Mouse (Mus musculus) gastrocnemius, postnatal 25 days (tissue): ENCODE measurements around the gene Anp32b. TPM values are rescaled to one million over a fixed set of nuclear protein-coding genes. Genes with fewer than 3 reads are reported as not detected.

Experiments used
- DNase-seq: peaks from one replicate; pipeline ENCODE4 v3.0.0; 2022
- total RNA-seq, 2 experiments: library from RNA; stranded (reverse); gene quantifications; 1 replicate in 1 of 2; 2 replicates in 1 of 2; pipeline ENCODE4 v1.2.3; 2021

Gene Anp32b
- total RNA-seq, 2 experiments from 2014 or later, result 54.1 to 59.9 TPM

DNA sequence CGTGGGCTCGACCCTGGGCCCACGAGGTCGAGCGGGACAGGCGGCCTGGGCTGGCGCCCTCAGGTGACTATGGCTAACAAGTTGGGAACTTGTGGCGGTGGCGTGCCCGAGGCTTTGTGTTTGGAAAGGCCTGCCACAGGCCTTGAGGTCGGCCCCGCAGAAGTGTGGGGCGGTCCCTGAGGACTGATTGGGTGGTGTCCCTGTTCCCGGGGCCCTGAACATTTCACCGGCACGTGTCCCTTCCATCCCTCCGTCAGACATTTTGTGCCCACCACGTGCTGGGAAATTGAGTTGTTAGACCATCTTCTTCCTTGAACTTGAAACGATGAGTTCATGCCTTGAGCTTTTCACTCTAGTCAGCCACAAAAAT, 1.8 kb downstream of the Anp32b start:
- DNase-seq, result no peak

DNA sequence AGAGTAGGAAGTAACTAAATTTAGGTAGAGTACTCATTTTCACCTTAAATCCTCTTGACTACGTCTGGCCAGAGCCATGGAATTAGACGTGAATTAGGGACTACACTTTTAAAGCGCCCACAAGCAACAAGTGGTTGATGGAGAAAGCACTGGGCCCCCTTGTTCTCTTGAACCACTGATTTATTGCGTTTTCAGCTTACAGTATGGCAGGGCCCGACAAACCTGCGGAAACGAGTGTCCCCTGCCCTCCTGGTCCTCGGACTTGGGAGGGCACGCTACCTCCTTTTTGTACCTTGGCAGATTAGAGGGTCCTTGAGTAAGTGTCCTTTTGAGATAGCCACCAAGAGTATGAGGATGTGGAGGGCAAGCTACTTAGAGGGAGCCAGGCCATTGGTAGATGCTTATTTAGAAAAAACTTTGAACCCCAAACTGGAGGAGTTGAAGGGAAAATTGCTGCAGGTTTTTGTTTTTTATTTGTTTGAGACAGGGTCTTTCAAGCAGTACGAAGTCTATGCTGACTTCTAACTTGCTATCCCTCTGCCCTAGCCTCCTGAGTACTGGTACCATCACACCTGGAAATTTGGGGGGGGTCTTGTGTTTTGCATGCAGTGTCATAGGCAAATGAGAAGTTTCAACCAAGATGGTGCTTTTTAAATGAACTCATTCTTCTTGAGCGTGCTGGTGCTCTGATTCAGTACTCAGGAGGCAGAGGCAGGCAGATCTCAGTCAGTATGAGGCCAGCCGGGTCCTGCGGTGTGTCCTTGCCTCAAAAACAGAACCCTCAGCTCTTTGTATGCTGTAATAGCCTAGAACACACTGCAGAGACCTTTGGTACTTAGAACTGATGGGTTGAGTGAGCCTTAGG, 2.4 kb downstream of the Anp32b start:
- DNase-seq, result no peak

DNA sequence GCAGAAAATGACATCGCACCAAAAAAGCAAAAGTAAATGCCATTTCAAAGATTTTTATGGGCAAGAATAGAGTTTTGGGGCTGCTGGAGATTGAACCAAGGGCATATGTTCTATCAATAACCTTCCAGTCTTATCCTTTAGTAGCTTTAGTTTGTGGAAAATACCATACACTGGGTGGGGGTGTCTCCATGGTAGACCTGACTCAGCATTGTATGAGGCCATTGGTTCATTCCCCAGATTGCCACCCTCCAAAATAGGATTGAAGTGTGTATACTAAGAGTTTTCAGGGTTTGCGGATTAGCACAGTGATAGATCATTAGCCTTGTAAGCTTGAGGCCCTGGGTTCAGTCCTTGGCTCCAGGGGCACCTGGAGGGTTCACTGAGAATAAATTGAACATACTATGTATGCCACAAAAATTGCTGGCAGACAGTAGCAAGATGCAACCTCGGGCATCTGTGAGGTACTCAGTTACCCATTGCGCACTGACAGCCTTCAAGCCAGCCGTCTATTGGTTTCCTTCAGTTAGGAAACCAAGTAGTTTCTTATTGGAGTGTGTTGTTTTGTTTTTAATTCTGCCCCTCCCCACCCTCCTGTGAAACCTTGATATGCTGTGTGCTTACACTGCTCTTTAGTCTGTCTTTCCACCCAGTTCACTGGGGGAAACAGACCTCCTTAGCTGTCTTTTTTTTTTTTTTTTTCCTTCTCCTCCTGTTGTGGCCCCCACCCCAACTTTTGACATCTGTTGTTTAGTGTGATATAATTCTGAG, 3.6 kb downstream of the Anp32b start:
- DNase-seq, result no peak

DNA sequence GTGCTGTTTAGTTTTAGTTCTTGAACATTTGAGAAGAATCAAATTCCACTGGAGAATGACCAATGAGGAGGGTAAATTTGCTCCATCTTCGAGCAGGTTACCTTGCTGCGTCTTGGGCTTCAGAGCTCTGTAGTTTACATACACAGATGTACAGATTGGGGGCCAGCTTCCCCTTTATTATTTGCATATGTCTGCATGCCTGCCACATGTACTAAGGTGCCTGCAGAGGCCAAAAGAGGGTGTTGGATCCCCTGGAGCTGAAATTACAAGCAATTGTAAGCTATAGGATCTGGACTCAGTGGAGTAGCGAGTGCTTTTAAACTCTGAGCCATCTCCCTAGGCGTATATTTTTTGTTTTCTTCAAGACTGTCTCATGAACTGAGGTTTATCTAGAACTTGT, 6.1 kb downstream of the Anp32b start:
- DNase-seq, result no peak

DNA sequence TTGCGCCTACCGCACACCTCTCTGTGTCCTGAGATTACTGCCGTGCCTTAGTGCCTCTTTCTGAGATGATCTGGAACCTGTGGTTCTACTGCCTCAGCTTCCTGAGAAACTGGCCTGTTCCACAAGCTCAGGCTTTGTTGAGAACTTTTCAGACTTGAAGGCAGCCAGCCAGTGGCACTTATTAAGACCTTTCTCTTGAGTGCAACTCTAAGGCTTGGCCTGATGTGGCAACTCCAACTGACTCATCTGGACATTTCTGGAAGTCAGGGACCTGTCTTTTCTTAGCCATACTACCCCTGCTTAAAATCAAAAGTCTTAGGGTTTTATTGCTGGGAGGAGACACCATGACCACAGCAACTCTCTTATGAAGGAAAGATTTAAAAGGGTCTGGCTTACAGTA, 6.5 kb downstream of the Anp32b start:
- no peak for DNase-seq

DNA sequence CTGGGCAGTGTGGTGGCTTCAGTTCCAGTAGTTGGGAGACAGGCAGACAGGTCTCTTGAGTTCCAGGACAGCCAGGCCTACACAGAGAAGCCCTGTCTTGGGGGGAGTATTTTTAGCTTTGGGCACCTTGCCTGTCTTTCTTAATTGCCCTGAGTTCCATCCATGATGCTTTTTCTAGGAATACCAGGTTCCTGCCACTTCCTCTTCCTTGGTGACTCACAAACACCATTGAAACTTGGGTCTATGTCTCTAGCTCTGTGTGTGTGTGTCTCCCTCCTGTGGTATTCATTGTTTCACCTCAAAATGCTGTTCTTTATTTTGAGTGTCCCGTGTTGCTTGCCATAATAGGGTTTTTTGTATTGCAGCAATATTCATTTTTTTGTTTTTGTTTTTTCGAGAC, 7.7 kb downstream of the Anp32b start:
- DNase-seq, result no peak

DNA sequence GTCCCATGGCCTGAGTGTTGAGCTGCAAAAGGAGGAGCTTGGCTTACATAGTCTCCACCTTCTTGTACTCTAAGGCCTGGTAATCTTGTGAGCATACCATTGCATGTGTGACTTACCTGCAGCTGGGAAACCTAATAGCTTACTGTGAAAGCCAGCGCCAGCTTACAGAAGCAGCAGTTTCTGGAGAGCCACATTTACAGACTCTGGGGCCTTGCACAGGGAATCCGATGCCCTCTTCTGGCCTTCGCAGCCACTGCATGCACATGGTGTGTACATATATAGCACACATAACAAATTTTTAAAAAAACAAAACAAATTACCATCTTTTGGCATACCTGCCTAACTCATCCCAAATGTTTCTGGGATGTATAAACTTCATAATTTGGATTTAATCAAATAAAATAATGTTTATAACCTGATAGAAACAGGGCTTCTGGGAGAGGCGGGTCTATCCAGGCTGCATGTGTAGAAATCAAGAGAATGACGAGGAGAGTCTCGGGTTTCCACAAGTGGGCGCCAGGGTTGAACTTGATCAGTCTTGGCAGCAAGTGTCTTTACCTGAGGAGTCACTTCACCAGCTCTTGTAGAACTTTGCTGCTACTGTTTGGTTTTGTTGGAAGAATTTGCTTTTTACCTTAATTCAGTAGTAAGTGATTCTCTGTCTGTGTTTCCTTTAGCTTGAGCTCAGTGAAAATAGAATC, 12.6 kb downstream of the Anp32b start:
- no peak for DNase-seq

DNA sequence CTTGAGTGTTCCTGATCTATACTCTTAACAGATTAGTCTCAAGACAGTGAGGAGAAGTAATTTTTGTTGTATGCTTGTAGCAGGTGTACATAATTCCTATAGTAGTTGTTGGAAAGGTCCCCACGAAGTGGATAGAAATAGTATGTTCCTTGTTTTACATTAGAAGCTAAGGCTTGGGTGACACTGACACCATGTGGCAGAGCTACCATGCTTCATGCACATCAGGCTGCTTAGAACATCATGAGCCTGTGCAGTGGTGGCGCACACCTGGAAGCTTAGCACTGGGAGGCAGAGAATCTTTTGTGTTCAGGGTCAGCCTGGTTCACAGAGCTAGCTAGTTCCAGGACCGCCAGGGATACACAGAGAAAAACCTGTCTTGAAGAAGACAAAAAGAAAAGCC, 15.0 kb downstream of the Anp32b start:
- no peak for DNase-seq

DNA sequence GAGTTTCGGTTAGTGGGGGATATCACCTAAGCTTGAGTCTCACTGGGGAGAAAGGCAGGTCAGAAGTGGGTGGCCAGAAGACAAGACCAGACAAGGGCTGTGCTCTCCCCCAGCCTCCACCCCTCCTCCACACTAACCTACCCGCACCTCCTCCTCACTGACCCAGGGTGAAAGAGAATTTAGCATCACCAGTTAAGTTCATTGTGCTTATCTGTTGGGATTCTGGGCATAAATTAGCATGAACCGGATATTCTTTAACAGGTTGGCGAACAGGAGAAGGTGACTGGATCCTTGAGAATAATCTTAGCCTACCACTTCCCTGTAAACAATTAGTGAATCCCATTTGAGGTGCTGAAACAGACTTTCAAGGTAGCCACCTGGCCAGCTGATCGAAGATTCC, 24.4 kb downstream of the Anp32b start:
- no peak for DNase-seq

DNA sequence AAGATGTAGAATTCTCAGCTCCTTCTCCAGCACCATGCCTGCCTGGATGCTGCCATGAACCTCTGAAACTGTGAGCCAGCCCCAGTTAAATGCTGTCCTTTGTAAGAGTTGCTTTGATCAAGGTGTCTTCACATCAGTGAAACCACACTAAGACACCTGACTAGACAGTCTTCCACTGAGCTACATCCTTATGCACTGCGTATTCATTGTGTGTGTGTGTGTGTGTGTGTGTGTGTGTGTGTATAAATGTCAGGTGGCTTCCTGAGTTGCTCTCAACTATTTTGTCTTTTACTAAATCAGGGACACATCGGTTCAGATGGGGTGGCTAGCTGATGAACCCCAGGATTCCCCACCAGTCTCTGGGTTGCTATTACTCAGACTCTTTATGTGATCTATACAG, 28.4 kb downstream of the Anp32b start:
- DNase-seq, result no peak

DNA sequence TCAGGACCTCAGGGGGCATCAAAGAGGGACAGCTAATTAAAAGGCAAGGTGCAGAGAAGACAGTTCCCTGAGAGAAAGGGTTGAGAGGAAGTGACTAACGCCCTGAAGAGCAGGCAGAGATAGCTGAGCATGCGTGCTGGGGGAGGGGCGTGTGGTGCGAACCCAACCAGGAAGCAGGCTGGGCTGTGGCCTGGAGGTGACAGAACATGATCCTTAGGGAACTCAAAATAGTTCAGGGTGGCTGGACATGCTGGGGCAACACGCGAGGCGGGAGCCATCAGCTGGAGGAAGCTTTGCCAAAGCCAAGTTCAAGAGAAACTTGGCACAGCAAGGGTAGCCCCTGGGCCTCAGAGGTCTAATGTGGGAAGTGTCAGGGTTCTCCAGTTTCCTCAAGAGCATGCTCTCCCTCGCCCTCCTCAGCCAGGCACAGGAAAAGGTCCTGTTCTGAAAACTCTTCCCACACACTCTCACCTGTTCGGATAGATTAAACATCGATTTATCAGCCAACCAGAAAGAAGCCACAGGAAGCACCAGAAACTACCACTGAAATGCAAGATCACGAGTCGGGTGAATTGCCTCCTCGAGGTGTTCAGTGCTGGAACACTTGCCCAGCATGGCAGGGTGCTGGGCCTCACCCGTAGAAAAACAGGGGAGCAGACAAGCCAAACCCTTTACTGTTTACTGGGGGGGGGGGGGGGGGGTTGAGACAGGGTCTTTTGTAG, 35.2 kb downstream of the Anp32b start:
- DNase-seq, result peak; percentile 87

DNA sequence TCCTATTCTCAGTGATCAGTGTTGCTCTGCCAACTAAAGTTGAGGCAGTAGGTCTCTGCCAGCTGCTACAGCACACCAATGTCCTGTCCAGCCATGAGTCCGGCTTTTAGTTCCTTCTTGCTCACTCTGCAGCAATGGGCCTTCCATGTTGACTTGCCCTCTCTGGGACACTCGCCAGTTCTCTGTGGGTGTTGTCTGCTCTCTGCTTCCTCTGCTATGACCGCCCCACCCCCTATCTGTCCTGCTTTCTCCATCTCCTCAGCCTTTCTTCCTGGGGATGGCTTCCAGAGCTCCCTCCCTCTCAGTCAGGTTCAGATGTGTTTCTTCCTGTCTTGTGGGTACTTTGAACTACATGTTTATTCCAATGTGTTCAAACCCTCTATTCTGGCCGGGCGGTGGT, 36.6 kb downstream of the Anp32b start:
- peak; percentile 70 for DNase-seq

DNA sequence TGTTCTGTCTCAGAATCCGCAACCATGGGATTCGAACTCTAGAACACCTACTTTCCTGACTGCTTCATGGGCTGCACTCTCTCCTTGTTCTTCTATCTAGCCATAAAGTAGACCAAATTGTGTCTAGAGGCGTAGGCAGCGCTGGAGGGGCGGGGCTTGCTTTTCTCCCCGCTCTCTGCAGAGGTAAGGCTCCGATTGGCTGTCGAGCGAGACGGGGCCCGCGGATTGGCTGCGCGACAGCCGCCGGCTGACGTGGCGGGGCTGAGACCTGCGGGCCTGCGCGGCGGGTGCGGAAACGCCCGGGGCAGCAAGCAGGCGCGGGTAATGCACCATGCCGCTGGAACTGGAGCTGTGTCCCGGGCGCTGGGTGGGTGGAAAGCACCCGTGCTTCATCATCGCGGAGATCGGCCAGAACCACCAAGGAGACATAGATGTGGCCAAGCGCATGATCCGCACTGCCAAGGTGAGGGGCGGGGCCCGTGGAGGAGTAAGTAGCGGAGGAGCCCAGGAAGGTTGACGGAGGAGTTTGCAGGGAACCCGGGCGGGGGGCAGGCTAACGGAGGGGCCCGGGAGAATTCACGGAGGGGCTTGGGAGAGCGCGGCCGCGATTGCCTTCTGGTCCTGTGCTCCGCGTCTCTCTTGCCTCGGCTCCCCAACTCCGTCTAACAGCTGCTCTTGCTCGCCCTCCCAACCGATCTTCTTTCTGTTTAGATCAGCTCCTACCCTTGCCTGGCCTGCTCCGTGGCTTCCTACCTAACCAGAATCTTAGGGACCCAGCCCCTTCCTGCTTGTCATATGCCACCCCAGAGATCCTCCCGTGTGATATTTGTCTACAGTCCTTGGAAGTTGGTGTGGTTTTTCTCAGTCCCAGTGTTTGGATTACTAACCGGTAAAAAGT, 38.6 kb downstream of the Anp32b start, which contains the start of gene Nans:
Gene Nans, plus strand, starts transcription at position 221 of the 898 bp plus-strand sequence.
- DNase-seq, result peak; percentile 97

DNA sequence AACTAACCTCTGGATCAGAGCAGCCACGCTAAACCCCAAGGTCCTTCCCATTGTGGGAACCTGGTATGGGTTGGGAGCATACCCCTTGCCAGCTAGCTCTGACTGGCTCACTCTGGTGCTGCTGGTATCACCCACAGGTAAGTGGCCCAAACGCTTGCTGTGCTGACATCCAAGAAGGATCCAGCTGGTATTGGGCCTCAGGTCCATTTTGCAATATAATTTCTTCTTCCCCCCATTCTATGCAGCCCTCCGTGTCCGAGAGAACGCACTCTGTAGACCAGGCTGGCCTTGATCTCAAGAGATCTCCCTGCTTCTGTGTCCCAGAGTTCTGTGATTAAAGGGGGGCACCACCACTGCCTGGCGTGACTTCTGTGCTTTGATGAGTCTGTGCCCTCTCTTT, 42.4 kb downstream of the Anp32b start:
- no peak for DNase-seq

DNA sequence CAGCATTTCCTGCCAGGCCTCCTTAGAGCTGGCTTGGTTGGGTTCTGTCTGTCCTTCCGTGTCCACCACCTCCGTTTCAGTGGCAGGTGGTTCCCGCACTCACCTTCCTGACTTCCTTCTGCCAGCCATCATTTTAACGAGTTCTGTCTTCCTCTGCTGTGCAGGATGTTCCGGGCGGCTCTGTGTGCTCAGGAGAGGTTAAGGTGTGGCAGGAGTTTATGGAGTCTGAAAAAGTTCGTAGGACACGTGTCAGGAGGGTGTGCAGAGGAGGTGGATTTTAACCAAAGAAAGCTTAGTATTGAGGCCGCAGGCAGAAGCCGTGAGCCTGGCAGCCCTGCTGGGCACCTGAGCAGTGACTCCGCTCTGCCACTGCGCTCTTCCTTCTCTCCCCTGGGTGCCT, 44.8 kb downstream of the Anp32b start:
- no peak for DNase-seq

DNA sequence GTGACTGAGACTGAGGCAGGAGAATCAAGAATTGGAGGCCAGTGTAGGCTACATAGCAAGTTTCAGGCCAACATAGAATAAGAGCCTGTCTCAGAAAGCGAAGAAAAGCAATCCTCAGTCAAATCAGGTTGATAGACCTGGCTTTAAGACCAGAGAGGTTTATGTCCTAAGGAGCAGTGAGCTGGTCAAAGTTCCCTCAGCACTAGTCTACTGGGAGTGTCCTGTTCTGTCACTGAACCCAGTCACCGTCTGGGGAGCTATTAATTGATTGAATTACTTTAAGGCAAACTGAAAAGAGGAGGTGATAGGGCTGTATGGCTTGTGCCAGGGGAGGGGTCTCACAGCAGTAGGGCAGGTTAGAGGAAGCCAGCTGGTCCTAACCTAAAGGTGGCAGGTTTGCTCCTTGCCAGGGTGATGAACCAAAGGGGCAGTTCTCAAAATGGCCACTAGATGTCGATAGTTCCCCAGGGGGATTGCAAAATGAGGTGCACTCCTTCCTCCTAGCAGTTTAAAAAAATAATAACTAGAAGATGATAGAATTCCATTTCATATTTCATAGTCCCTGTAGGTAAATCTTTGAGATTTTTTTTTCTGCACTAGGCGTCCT, 46.7 kb downstream of the Anp32b start:
- DNase-seq, result no peak

DNA sequence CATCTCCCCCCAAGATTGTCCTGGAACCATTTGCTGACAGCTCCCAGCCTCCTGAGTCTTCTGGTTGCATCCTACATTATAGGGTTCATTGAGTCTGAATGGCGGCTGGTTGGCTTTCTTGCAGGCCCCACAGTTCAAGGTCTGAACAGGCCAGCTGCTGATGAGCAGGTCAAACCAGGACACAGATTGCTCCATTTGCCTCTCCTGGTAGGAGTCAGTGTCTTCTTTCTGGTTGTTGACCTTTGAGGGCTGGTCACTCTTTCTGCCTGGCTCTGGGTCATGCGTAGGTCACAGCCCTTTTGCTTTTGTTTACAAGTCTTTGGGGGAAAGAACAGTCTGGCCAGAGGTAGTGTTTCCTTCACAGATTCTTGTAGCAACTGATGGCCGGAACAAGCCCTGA, 47.8 kb downstream of the Anp32b start:
- DNase-seq, result no peak

DNA sequence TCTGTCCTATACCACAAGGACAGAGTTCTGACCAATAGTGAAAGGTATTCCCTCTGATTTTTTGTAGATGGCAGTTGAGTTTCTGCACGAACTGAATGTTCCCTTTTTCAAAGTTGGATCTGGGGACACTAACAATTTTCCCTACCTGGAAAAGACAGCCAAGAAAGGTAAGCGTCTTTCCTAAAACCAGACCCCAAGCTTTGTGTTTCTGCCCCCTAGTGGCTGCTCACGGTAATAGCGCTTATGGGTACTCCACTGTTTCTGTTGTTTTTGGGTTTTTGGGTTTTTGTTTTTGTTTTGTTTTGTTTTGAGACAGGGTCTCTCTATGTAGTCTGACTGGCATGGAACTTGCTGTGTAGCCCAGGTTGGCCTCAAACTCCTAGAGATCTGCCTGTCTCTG, 48.3 kb downstream of the Anp32b start:
- no peak for DNase-seq

DNA sequence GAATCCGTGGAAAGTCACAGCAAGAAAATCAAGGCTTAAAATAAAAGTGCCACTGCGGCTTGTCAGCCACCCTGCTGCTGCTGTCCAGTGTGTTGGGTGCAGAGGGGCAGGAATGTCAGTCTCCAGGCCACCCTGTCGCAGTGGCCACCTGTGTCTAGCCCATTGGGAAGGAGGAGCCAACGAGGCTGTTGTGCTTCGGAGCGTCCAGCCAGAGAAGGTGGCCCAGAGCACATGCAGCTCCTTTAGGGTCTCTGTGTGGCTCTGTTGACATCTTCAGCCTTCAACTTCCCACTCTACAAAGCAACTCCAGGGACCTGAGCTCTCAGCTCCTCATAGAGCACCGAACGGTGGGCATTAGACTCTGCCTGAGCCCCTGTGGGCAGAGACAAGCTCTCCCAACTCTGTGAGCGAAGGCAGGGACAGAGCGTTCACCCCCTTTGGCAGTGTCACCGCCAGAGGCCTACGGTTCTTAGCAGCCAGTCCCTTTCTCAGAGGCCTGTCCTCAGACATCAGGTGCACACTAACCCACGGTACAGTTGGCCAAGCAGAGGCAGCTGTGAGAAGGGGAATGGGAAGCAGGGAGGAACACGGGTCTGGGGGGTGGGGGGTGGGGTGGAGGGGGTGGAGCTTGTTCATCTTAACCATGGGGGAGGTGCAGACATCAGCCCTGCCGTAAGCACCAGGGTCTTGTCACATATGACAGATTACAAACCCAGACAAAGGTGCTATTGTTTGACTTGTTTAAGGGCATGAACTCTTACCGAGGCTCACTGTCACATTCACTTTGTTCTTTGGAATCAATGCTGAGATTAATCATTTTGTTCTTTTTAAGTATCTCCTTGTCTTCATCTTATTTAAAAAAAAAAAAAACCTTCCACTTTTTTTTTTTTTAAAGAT, 52.2 kb downstream of the Anp32b start:
- DNase-seq, result no peak

DNA sequence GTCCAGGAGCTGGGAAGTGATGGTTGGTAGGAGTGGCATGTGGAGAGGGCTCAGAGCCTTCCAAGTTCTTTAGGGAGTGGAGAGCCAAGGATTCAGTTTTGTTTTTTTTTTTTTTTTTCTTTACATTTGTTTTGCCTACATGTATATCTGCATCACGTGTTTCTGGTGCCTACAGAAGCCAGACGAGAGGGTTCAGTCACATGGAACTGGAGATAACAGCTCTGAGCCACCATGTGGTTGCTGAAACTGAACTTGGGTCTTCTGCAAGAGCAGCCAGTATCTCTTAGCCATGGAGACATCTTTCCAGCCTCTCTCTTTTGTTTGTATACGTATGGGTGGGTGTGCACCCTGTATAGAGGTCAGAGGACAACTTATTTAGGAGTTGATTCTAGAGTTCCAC, 53.2 kb downstream of the Anp32b start:
- DNase-seq, result no peak
